Mouse (Mus musculus): ENCODE measurements at regions not wholly inside any gene's neighbourhood (a gene's known extent, or its start where the extent isn't known, plus 50 kb on each side); places are given as distances from the start of the nearest gene placed in this dataset.

DNA sequence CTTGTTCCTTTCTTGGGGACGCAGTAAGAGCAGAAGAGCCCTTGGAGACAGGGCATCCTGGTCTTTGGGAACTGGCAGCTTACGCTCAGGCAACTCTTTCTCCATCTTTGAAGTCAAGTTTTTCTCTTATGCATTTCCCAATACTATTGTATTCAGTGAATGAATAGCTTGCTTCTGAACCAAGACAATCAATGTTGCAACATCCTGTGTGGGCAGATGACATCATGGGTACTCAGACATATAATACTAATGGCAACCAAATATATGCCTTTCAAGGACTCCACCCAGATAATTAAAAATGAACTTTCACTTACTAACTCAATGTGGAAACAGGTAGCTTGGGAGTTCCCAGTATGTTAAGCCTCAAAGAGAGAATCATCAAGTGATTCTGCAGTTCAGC lies 104.6 kb downstream of the Ngf start:
- DNase-seq (ENCODE audit: low read depth, low spot score): no peak

DNA sequence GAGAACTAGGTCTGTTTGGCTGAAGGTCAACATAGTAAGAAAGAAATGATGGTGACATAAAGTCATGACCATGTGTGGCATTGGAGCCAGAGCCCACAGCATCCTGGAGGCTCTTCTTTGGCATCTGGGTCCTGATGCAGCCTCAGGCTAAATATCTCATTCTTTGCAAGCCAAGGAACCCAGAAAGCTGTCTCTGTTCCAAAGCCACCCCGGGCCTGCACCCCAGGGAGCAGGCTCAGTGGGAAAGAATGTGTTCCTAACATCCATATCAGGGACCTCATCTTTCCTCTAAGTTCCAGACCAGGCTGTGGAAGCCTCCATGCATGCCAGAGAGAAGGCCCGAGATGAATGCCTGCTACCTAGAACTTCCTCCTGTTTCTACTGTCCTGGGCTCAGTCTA lies 107.2 kb downstream of the Ngf start:
- no peak for DNase-seq (ENCODE audit: low read depth, low spot score)

DNA sequence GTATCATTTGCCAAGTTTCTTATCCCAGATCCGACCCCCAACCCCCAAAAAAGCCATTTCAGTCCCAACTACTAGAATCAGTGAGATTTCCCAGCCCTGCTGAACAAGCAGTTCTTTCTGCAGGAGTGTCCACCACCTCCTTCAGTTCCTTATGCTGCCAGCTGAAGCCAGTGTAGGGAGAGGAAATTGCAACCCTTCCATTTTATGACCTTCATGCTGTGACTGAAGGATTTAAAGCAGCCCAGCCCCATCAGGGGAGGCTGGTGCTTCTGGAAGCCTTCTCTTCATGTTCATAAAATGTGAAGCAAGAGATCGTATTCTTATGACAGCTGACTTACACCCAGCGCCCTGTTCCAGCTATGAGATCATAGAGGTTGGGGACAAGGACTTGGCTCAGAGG lies 112.1 kb downstream of the Ngf start:
- DNase-seq (ENCODE audit: low read depth, low spot score): no peak

DNA sequence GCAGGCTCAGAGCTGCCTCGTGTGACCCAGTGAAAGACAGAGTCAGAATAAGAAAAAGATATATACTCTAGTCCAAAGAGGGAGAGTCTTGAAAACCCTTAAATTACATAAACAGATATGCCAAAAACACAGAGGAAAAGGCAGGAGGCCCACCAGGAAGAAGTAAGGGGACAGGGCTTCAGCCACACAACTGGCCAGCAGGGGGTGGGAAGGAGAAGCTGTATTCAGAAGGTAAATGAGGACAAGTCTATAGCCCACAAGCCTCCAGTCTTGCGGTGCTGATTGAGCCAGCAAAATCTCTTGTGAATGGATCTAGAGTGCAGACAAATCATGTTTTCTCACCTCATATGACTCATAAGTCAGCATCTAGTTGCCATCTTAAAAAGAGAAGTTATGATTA lies 115.4 kb downstream of the Ngf start:
- no peak for DNase-seq (ENCODE audit: low read depth, low spot score)

DNA sequence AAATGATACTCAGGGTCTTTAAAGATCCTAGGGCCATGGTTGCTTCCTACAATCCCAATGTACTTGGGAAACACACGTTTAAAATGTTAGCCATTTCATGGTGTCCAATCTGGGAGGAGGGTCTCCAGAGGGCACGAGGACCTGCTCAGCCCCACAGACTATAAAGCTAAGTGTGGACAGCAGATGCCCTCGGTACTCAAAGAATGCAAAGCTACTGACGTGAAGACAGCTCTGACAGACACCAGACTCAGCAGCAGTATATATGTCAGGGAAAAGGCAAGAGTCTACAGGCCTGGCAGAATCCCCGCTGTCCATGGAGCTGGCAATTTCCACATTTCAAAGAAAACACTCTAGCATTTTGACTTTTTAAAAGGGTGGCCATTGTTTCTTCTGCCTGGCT lies 116.5 kb downstream of the Ngf start:
- DNase-seq (ENCODE audit: low read depth, low spot score): no peak

DNA sequence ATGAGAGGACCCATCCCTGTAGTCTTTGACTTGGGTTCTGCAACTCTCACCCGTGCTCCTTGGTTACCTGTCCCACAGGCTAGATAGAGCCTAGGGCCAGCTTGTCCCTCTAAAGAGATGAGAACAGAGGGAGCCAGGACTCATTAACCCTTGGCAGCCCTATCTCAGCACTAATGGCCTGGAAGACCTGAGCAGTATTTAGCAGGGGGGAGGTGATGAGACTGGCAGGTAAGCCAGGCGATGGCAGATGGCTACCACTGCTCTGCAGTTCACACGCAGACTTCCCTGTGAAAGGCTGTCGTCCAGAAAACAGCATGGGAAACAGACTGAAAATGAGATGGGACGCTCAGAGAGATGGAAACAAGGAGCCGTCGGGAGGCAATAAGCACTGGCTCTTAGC lies 122.3 kb downstream of the Ngf start:
- no peak for DNase-seq (ENCODE audit: low read depth, low spot score)

DNA sequence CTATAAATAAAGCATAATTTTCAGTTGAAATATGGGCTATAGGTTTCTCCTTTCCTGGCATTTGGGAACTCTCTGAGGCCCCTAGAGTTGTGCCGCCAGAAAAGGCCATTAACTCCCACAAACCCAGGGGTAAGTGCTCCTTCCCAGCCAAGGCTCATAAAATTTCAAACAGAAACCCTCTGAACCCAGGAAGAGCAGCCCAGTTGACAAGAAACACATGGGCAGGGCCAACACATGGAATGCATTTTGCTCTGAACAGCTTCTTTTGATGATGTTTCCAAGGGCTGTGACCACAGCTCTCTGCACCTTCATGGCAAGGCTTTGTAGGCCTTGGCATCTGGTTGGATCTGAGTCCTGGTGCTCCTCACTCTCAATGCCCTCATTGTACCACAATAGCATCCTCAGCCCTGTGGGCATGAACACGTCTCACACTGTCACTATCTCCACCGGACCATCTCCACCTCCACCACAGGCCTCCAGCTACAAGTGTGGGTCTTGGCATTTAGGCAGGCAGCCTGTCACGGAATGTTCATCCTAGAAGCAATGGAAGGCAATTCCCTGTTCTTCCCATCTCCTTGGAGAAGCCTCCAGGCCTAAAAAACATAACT lies 127.3 kb downstream of the Ngf start:
- no peak for DNase-seq (ENCODE audit: low read depth, low spot score)

DNA sequence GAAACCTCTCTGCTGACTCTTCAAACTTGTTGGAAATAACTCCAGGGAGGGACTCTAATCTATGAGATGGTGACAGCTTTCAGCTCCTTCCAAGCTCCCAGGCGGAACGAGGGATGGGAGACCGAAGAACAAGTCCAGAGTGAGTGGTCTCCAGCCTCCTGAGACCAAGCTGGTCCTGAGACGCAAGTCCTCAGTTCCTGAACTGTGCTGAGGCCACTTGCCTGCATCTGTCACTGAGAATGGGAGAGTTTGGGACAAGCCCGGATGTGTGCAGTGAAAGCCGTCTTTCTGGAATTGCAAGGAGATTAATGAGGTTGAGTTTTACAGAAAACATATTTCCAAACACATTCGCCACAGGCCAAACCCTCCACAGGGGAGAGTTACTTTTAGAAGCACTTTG lies 129.3 kb downstream of the Ngf start:
- DNase-seq (ENCODE audit: low read depth, low spot score): no peak

DNA sequence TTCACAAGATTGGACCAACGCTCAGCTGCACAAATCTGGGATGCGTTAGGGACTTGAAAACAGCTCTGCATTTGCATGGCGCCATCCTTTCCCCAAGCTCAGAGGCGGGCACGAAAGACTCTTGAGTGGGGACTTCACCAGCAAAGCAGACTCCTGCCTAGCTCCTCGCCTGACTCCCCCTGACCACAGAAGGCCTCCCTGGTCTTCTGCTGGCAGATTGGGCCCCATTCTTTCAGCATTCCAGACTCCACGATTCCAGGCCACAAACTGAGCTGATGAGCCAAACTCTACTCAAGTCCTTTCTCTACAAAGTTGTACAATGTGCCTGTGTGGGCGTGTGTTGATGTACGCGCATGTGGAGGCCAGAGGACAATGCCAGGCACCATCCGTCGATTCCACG lies 131.6 kb upstream of the Tspan2 start:
- no peak for DNase-seq (ENCODE audit: low read depth, low spot score)

DNA sequence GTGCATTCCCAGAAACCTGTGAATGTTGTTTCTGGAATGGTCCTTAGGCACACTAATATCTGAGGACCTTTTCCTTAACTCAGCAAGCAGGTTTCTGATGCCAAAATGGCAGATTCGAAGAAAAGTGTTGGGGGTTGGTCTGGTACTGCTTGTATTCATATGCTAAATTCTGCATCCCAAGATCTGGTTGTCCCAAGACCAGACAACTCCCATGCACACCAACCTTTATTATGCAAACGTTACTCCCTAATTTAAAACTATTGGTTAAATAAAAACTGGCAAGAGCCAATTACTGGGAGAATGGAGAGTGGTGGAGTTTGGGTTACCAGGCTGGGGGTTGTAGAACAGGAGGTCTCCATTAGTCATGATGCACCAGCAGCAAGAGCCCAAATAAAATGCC lies 129.0 kb upstream of the Tspan2 start:
- DNase-seq (ENCODE audit: low read depth, low spot score): peak; percentile 81

DNA sequence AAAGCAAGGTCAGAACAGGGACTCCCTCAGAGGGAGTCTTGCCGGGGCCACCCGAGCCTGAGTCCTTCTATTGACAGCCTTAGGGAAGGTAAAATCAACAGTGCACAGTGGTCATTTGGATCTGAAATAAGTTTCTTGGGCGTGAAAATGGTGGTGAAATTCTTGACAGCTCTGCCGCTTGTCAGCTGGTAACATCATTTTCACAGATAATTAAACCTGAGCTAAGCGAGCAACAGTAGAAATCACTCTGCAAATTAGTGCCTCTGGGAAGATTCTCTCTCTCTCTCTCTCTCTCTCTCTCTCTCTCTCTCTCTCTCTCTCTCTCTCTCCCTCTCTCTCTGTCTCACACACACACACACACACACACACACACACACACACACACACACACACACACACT lies 123.4 kb upstream of the Tspan2 start:
- no peak for DNase-seq (ENCODE audit: low read depth, low spot score)

DNA sequence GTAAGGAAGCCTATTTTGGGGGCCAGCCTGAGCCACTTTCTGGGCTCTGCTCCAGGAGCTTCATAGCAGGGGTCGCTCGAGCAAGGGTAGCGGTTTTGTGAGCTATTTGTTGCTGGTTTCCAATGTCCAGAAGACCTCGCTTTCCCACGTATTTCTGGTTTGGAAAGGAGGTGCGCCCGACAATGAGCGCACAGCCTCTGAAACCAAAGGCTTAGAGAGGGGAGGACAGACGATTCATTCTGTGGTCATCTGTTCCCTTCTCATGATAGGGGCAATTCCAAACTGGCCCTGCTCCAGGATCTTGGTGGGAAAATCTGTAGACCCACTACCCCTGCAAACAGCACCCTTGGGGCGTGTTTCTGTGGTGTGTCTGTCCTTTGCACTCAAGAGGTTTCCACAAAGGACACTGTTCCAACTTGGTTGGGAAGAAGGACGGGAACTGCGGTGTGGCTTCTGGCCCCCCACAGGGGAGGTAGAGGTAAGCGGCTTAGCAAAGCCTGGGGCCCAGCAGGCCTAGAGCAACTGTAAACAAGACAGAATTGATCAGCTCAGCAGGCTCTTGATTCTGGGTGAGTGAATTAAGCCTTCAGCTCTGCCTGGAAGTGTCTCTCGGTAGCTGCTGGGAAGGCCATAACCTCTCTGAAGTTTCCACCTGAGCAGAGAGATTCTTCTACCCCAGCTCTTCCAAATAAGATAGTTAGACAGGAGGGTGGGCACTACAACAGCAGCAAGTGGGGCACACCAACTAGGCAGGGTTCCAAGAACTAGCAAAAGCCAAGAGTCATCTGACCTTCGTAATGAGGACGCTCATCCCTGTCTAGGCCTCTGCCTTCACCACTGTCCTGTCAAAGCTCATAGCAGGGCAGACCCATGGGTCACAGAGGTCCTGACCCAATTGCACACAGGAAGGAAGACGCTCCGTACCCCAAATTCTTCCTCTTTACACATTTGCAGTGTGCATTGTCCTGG lies 122.6 kb upstream of the Tspan2 start:
- DNase-seq (ENCODE audit: low read depth, low spot score): no peak

DNA sequence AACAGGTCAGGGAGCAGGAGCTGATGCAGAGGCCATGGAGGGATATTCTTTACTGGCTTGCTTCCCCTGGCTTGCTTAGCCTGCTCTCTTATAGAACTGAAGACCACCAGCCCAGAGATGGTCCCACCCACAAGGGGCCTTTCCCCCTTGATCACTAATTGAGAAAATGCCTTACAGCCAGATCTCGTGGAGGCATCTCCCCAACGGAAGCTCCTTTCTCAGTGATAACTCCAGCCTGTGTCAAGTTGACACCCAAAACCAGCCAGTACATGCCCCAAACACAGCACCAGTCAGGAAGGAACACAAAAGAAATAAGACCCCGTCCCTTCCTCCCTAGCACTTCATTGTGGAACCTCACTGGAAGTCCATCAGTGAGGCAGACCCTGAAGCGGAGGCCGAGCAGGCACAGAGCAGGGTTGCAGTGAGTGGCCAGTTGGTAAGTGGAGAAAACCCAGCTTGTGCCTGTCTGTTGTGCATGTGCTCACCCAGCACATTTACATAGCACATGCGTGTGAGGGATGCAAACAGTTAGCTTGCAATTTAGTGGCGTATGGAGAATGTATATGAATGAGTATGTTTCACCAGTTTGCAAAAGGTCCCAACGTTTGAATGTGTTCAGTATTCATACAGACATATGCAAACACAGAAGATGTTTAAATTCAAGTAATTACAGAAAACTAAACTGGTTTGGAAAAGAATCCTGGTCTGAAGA lies 114.5 kb upstream of the Tspan2 start:
- DNase-seq (ENCODE audit: low read depth, low spot score): no peak

DNA sequence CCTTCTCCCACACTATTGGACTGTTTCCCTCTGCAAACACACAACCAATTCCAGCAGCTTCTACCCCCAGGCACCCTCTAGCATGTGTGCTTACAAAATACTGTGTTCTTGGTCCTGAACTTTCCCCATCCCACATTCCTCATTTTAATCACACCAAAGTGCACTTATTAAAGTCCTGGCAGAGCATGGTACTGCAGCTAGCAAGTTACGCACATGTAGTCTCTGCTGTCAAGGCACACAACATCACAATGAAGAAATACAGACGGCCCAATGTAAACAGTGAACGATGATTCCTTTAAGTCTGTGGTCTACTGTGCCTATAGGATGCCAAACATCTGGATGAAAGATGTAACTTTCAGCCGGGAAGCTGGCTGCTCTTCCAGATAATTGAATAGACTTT lies 98.3 kb upstream of the Tspan2 start:
- no peak for DNase-seq (ENCODE audit: low read depth, low spot score)

DNA sequence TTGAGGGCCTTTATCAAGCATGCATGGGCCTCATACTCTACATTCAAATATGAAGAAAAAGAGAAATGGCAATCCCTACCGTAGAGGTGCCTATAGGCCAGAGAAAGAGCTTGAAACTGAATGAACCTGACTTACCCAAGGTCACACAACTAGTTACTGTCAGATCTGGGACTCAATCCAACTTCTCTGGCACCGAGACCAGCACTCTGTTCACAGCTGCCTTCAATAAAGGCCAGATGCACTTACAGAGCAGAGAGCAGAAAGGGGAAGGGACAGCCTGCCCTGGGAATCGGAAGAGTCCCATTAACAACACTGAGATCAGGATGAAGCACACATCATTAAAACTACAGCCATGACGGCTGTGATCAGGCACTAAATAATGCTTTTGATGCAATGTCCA lies 97.7 kb upstream of the Tspan2 start:
- DNase-seq (ENCODE audit: low read depth, low spot score): no peak

DNA sequence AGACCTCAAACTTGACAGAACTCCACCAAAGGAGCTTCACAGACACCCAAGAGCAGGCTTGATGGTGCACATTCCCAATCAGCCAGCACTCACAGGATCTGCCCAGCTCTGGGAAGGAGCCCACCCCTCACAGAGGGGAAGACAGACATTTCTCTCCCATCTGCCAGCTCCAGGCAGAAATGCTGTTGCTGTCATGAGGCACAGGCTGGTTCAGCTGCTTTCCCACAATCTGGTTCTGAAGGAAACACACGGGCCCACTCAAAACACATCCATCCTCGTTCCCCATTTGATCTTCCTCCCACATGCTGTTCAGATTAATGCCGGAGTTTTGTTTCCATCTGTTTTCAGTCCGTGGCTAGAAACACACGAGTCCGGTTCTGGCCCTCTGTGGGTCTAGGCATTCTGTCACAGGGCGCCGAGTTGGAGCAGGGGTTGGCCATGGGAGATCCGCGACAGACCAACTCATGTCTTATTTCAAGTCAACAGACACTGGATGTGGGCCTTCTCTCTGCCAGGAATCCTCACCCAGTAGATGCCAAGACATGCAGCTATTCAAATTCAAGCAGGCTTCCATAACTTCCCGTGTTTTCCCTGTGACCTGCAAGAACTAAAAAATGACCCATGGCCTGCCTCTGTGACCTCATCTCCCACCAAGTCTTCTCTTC lies 89.9 kb upstream of the Tspan2 start:
- DNase-seq (ENCODE audit: low read depth, low spot score): no peak

DNA sequence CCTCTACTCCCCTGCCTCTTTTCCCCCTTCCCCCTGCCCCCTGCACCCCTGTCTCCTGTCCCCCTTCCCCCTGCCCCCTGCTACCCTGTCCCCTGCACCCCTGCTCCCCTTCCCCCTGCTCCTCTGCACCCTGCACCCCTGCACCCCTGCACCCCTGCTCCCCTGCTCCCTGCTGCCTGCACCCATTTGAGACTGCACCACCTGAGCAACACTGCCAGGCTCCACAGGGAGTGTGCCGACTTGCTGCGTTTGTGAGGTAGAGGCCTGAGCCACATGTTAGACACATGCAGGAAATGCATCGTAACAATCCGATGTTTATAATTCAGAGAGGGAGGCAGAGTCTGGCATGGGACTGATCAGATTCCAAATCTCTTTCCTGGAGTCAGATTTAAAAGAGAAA lies 85.9 kb upstream of the Tspan2 start:
- DNase-seq (ENCODE audit: low read depth, low spot score): no peak

DNA sequence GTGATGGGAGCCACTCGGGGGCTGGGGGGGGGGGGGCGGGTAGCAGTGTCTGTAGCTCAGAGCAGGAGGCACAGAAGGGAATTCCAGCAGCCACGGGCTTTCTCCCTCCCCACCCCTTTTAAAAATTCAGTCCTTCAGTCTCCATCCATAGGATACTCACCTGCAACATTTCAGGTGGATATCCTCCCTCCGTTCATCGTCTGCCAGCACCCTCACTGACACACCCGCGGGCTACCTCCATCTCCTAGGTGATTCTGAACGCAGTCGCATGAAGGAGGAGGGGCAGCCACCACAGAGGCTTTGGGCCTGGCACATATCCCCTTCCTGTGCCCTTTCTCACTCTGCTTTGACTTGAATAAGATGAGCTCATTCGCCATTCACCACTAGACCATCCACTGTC lies 79.4 kb upstream of the Tspan2 start:
- DNase-seq (ENCODE audit: low read depth, low spot score): no peak

DNA sequence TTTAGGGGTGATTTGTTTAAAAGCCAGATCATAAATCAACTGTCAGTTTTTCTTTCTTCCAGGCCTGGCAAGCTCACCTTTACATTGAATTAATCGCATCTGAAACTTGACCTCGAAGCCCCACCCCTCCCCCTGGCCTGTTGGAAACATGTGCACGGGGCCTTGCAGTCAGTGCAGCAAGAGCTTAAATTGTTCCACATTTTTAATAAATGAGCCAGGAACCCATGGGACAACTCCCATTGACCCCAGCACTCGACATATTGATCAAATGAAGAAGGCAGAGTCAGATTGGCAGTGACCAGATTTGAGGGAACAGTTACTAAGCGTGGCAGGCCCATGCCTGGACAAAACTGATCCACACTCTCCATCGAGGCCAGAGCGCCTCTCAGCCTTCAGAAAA lies 77.2 kb upstream of the Tspan2 start:
- DNase-seq (ENCODE audit: low read depth, low spot score): no peak

DNA sequence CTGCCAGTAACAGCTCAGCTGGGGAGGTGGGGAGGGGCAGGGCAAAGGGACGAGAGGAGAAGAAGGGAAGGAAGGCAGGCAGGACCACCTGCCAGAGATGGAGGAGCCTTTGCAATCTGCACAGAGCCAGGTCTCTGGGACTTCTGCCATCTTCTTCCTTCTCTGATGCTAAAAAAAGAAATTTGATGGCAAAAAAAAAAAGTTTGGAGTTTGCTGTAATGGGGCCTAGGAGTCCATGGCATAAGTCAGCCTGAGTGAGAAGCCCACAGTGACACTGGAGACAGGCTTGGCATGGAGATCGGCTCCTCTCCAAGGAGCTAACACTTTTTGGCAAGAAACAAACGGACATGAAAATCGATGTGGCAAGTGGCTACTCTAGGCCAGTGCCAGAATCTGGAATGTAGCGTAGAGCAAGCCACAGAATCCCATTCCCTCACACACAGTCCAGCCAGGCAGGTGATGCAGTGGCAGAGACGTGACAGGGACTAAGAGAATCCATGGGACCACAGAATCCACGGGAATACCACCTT lies 76.7 kb upstream of the Tspan2 start:
- DNase-seq (ENCODE audit: low read depth, low spot score): no peak

DNA sequence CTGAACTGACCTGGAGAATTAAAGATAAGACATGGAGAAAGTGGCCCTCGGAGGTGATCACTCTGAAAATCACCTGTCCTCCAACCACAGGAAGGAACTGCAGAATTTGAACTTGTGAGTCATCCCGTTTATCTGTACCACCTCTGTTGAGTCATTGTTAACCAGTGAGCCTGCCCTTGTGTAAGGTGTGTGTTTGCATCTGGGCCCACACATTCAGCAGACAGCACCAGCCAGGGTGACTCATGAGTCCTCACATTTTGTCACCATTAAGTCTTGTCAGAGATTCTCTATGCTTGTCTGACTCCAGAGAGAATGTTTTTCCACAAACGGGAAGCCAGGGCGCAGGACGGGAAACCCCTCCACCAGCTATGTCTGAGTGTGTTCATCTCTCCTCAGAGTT lies 75.0 kb upstream of the Tspan2 start:
- DNase-seq (ENCODE audit: low read depth, low spot score): no peak

DNA sequence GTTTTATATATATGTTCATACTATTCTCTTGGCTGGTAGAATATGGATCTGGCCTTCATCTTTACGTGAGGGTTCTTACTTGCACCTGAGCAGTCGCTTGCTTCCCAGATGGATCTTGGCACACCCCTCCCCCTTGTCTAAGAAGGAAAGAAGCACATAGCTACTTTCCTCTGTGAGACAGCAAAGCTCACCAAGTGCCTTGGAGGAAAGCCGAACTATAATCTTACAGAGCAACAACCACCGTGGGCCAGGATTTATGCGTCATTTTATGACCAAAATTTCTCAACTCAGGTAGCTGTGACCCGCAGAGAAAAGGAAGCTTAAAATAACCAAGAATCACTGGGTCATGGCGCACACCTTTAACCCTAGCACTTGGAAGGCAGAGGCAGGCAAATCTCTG lies 73.0 kb upstream of the Tspan2 start:
- no peak for DNase-seq (ENCODE audit: low read depth, low spot score)
